Comparison of ENCODE assay signal across 20 mouse cellular contexts in the genomic region with DNA sequence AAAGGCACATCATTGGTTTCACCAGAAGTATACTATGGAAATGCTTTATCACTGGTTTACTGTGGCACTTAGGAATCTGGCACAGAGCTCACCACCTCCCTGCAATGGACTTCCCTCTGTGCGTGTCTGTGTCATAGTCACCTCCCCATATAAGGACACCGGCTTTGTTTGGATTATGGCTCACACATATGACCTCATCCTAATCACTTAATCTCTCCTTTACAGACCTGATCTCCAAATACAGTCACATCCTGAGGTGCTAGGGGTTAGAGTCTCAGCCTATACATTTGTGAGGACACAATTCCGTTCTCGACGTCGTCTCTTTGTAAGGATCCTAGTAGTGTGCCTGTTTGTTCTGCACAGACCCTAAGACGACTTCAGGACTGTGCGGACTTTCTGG. TPM values are rescaled to one million over a fixed set of nuclear protein-coding genes. Genes with fewer than 3 reads are reported as not detected.
DNase-seq lines count a peak whose midpoint lies in the region; ATAC-seq lines count a peak whose summit lies in the region.
"Had no signal": no experiment of that assay in that cellular context is flagged by ENCODE, and none has a peak within 500 bp of the region (broad histone marks: within the 10 kb centered on the region; RNA-seq: fewer than 3 reads in every experiment).

No protein-coding gene starts in this region.

- no peak overlapping the region for H3K9ac ChIP-seq in stomach, embryonic 16.5 days (ENCODE audit: low read length)
- H3K9ac ChIP-seq: embryonic facial prominence, embryonic 15.5 days; forebrain, postnatal 0 days; hindbrain, embryonic 13.5 days; liver, embryonic 15.5 days; midbrain, embryonic 12.5 days had no signal

- WGBS in stomach, embryonic 16.5 days, result 63% methylated on average over 8 of the region's 8 CpGs

- H3K27ac ChIP-seq in stomach, embryonic 16.5 days (ENCODE audit: low read length), result no peak overlapping the region
- H3K27ac ChIP-seq: embryonic facial prominence, embryonic 15.5 days; hindbrain, embryonic 13.5 days; liver, embryonic 15.5 days; midbrain, embryonic 12.5 days had no signal

- H3K27me3 ChIP-seq in stomach, embryonic 16.5 days (ENCODE audit: control insufficient read depth, insufficient read depth, low read length), result peaks cover 2% of the 10 kb centered on the region; the same call in 1 of the 2 replicates
- H3K27me3 ChIP-seq: embryonic facial prominence, embryonic 15.5 days had no signal

- DNase-seq in adrenal gland, postnatal 10 days, result peak; percentile 0
- no peak for DNase-seq in adrenal gland, postnatal 25 days
- peak; percentile 2 for DNase-seq in layer of hippocampus, adult 11-12 months (ENCODE audit: low spot score)
- no peak for DNase-seq in layer of hippocampus, postnatal 14 days (ENCODE audit: low spot score in 2 of 2)
- DNase-seq in retina, adult 2 months (ENCODE audit: low read depth, low spot score), result peak; percentile 71
- no peak for DNase-seq in retina, embryonic 14.5 days (ENCODE audit: low spot score)
- no peak for DNase-seq in frontal cortex, adult 2 months (ENCODE audit: extremely low spot score in 1 of 2, low spot score in 1 of 2)
- DNase-seq: cerebellum, adult 11 months; forebrain, postnatal 0 days; thymus, postnatal 14 days had no signal

- no peak overlapping the region for H3K4me2 ChIP-seq in stomach, embryonic 16.5 days (ENCODE audit: low read depth, low read length)
- H3K4me2 ChIP-seq: embryonic facial prominence, embryonic 15.5 days; hindbrain, embryonic 13.5 days; liver, embryonic 15.5 days; midbrain, embryonic 12.5 days had no signal

- no peaks in the 10 kb centered on the region for H3K36me3 ChIP-seq in stomach, embryonic 16.5 days (ENCODE audit: control insufficient read depth, insufficient read depth, low read length)
- H3K36me3 ChIP-seq: embryonic facial prominence, embryonic 15.5 days; hindbrain, embryonic 13.5 days; liver, embryonic 15.5 days; midbrain, embryonic 12.5 days had no signal

- peak; percentile 39; the same call in 1 of the 2 replicates for ATAC-seq in stomach, embryonic 16.5 days (ENCODE audit: insufficient read depth, low FRiP score)
- ATAC-seq: intestine, postnatal 0 days had no signal

- H3K9me3 ChIP-seq in stomach, embryonic 16.5 days (replicated peaks; ENCODE audit: control insufficient read depth, low read length), result no peaks in the 10 kb centered on the region
- H3K9me3 ChIP-seq: embryonic facial prominence, embryonic 15.5 days; hindbrain, embryonic 13.5 days; liver, embryonic 15.5 days; midbrain, embryonic 12.5 days had no signal

- no peaks in the 10 kb centered on the region for H3K4me1 ChIP-seq in stomach, embryonic 16.5 days (ENCODE audit: control insufficient read depth, insufficient read depth, low read length)
- H3K4me1 ChIP-seq: hindbrain, embryonic 13.5 days had no signal

- no peak overlapping the region for H3K4me3 ChIP-seq in stomach, embryonic 16.5 days (replicated peaks; ENCODE audit: low read length)
- H3K4me3 ChIP-seq: embryonic facial prominence, embryonic 15.5 days; hindbrain, embryonic 13.5 days; liver, embryonic 15.5 days; midbrain, embryonic 12.5 days had no signal

RNA-seq across cellular contexts. Expression of gene Prnd, which starts 5.4 kb away (rescaled TPM):
- 10 to 100 TPM in 1 of 2 experiments, 1 to 10 TPM in 1; 6.3 to 15.8 TPM for total RNA-seq in adrenal gland, postnatal 10 days (2021)
- total RNA-seq in adrenal gland, postnatal 25 days (2021), result not detected in 2 replicates
- 1 to 10 TPM; 2.0 to 2.1 TPM for total RNA-seq in layer of hippocampus, postnatal 14 days (2021)
- 39.3 and 44.0 TPM in 2 replicates for polyA plus RNA-seq in stomach, embryonic 16.5 days (2015; fragmentation: Nextera tagmentation; extraction: Ambion mirVana)
- 0.56 and 0.95 TPM in 2 replicates for polyA plus RNA-seq in frontal cortex, adult 2 months (2012; rRNA removed)
- total RNA-seq: common myeloid progenitor, adult 5-6 weeks had no signal

RNA-seq across cellular contexts. Expression of gene Prn, which starts 35.5 kb away (rescaled TPM):
- total RNA-seq in adrenal gland, postnatal 10 days (2021), result not detected
- 0.24 TPM in 1 of 2 replicates, not detected in the other for total RNA-seq in adrenal gland, postnatal 25 days (2021)
- not detected for total RNA-seq in layer of hippocampus, postnatal 14 days (2021)
- polyA plus RNA-seq in stomach, embryonic 16.5 days (2015; fragmentation: Nextera tagmentation; extraction: Ambion mirVana), result 0.37 TPM in 1 of 2 replicates, not detected in the other
- not detected in 2 replicates for polyA plus RNA-seq in frontal cortex, adult 2 months (2012; rRNA removed)
- total RNA-seq: common myeloid progenitor, adult 5-6 weeks; gastrocnemius, postnatal 4 days had no signal
- polyA plus RNA-seq: embryonic facial prominence, embryonic 15.5 days; forebrain, postnatal 0 days; hindbrain, embryonic 13.5 days; intestine, postnatal 0 days; limb, embryonic 11.5 days; liver, embryonic 15.5 days; midbrain, embryonic 12.5 days; neural tube, embryonic 11.5 days had no signal

RNA-seq across cellular contexts. Expression of gene Prnp, which starts 35.5 kb away (rescaled TPM):
- total RNA-seq in adrenal gland, postnatal 10 days (2021), result 10 to 100 TPM; 75.0 to 75.3 TPM
- total RNA-seq in adrenal gland, postnatal 25 days (2021), result 72.9 and 75.5 TPM in 2 replicates
- 100 to 1,000 TPM; 651 to 673 TPM for total RNA-seq in layer of hippocampus, postnatal 14 days (2021)
- polyA plus RNA-seq in stomach, embryonic 16.5 days (2015; fragmentation: Nextera tagmentation; extraction: Ambion mirVana), result 70.4 and 73.5 TPM in 2 replicates
- 648 and 723 TPM in 2 replicates for polyA plus RNA-seq in frontal cortex, adult 2 months (2012; rRNA removed)

Comparison
In these comparisons a context has a peak if more than half of its experiments do, and no peak if none do; other contexts are left out.
1. DNase-seq: peak in adrenal gland, postnatal 10 days (single experiment), layer of hippocampus, adult 11-12 months (single experiment) and retina, adult 2 months (single experiment); none in adrenal gland, postnatal 25 days (single experiment), layer of hippocampus, postnatal 14 days (0 of 2), retina, embryonic 14.5 days (single experiment) and frontal cortex, adult 2 months (0 of 2).